Mouse (Mus musculus): Measurements from ENCODE around the gene Adgrv1.
"Not testable (repeated sequence)": the region's sequence is repeated elsewhere in the genome, so short reads cannot be mapped to it uniquely, and the experiment has no call there.

Adgrv1 gene

DNA sequence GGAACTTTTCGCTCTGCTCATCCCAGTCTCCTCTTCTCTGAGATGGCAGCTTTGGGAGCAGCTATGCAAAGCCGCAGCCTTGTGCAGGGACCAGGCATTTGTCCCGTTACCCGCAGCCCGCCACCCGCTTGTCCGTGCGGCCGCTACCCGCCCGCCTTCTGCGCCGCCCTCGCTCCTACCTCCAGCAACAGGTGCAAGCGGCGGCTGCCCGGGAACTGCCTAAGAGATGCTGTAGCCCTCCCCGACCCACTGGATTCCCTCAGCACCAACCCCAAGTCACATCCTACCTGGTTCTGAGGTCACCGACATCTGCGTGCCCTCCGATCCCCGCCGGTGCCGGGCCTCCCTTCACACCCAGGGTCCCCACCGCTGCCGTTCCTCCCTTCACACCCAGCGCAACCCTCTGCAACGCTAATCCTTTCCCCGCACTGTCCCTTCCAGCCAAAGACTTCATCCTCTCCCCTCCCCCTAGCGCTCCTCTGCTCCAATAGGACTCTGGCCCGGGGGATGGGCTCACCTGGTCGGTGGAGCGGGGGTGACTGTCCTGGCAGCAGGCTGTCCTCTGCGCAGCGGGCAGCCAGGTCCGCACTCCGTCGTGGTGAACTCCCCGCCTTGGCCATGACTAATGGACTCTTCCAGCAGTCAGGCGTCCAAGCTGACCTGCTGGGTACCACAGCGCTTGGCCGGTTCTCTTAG lies at the start of gene Adgrv1:
TSS of gene Adgrv1 (minus strand) at position 435 of the 696 bp plus-strand sequence.
- DNase-seq, result peak; percentile 99

DNA sequence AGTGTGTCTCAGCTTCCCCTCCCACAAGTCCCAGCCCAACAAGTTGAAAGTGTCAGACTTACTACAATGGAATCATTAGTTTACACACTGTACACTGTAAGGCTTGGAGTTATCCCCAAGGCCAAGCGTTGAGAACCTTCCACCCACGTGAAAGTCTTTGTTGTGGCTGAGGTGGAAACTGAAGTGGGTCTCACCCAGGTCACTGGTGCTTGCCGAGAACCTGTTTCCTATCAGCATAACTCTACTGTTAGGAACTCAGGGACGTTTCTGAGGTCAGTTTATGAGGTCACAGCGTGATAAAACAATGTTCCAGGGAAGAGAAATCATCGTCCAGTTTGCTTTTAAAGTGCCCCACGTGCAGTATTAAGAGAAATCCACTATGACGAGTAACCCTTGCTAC lies 42.4 kb upstream of the Adgrv1 start:
- DNase-seq, result no peak

DNA sequence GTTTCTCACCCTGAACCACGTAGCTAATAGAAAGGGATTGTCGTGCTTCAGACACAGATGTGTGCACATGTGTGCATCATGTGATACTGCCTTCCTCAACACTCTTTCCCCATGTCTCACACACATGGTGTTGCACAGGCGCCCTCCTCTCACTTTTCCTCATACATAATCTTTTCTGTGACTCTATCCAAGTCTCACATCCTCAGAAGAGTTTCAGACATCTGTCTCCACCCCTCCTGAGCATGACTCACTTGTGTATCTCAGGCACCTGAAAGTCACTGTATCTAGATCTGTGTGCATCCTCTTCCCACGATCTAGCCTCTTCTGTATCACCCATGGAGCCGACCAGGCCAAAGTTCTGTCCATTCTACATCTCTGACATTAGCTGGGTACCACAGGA lies 34.8 kb upstream of the Adgrv1 start:
- no peak for DNase-seq

DNA sequence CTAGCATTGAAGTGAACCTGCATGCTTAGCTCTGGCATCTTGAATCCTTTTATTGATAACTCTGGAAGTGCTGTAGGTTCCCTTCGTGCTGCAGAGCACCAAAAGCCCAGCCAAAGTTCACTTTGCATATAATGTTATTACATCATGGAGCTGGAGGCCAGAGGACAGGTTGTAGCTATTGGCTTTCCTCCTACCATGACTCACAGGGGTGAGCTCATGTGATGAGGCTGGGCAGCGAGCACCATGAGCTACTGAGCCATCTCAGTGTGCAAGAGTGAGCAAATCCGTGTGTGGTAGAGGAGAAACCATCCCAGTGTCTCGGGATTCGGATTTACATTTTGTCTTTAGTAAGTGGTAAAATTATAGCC lies 31.4 kb upstream of the Adgrv1 start:
- DNase-seq, result no peak

DNA sequence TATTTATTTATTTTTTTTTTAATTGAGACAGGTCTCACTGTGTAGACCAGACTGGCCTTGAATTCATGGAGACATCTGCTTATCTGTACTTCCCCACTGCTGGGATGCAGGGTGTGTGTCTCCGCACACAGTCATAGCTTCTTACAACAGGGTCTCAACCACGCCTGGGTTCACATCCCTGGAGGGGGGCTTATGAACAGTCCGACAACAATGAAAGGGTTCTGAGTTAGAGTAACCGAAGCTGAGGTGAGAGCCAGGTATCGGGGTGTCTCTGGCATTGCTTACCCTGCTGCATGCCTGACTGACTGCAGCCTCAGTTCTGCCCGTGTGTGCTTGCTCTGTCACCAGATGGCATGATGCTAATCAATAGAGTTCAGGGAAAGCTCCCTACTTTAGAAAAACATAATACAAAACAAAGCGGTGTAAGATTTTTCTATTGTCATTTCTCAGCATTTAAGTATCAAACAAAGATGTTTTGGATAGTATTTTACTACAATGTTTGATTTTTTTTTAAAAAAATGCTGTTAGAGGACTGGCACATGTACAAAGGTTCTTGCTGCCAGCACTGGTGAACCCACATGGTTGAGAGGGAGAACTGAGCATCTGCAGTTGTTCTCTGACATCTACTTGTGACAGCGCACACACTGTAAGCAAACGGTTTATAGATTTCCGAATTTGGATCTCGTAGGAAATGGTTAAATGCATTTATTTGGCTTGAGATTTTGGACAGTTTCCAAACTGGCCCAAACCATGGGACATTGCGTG lies 30.8 kb upstream of the Adgrv1 start:
- no peak for DNase-seq

DNA sequence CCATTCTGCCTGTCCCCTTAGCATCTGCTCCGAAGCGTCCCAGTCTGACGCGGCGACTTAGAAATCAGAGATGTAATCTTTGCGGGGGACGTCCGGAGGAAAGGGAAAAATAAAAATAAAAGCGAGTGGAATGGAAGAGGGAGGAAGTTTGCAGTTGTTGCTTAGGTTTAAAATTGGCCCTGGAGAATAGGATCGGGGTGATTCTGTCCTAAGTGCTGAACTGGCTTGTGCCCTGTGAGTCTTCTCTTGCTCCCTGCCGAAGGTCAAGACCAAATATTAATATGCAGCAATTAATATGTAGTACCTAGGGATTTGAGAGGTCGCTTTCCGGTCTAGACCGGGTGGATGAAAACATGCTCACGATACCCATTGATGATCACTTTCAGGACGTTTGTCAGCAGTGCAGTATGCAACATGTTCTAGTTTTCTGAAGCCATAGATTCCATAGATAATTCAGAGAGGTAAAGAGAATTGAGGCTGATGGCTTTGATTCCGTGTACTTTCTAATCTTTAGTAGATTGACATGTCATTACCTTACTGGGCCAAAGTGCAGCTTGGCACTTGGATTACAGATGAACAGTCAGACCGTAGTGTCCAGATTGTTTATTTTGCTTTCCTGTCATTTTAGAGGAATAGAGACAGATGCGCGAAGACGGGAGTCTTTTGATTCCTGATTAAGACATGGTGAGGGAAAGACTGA lies 25.2 kb upstream of the Adgrv1 start:
- no peak for DNase-seq

DNA sequence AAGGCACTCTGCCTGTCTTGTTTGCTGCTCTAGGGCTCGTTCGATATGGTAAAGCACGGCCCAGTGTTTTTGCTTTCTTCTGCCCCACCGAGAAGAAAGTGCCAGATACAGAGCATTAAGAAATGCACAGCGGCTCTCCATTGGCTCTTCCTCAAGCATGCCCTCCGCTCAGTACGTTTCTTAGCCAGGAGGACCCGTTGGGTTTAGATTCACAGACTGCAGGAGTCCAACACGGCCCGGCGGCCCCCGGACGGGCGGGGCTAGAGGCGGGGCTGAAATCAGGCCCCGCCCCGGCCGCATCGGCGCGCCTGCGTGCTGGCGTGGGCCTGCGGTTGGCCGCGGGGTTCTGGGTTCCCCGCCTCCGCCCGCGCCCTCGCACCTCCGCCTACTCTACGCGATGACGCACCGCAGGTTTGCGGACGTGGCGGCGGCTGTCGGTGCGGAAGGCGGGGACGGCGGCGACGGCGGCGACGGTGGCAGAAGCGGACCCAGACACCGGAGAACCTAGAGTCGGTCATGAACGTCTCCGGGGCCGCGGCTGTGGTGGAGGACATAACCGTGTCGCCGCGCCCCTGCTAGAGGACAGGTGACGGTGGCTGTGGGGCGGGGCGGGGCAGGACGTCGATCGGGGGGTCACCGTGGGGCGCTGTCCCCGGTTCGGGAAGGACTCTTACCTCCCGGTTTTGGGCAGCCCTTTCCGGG lies 24.5 kb upstream of the Adgrv1 start, which contains the start of gene Lysmd3:
TSS of gene Lysmd3 (plus strand) at position 313 of the 702 bp plus-strand sequence.
- DNase-seq, result peak; percentile 96

DNA sequence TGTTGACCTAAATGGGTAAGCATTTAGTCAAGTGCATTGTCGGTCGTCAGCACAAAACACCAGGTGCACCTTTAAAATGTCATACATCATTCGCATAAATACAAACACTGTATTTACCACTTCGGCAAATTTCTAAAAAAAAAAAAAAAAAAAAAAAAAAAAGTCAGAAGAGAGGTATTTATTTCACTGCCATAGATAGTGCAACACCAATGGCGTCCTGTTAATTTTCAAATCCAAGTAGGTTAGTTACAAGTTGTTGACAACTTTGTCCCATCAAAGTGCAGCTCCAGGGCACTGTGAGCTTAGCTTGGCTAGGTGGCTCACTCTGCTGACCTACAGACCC lies 24.0 kb upstream of the Adgrv1 start:
- no peak for DNase-seq

DNA sequence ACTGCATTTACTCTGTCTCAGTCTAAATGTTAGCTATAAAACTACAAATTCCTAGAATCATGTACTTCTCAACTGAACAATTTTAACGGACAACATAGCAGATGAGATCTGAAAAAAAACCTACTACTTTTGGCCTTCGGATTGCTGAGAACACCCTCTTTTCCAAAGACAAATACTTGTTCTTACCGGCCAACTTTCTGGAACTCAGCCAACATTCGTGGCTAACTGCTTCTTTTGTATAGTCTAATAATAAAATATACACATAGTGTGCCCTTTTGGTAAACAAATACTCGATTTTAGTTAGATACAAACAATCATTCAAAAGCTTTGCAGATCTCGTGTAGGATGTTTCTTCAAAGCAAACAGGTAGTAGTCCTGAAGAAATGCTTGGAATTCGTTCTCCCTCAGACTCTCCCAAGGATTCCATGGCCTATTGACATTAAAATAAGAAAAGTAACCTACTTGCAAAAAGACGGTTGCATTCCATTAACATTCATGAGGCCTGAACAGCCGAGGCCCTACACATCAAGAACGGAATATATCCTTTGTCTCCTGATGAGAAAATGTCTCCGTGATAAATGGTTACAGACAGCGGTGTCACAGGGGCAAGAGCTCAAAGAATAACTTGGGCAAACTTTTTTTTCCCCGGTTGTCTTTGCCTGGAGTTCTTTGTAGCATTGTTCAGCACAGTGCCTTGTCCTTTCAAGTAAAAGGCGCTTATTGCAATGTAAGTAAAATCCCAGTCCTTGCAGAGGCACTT lies 23.3 kb upstream of the Adgrv1 start:
- DNase-seq, result peak; percentile 49

DNA sequence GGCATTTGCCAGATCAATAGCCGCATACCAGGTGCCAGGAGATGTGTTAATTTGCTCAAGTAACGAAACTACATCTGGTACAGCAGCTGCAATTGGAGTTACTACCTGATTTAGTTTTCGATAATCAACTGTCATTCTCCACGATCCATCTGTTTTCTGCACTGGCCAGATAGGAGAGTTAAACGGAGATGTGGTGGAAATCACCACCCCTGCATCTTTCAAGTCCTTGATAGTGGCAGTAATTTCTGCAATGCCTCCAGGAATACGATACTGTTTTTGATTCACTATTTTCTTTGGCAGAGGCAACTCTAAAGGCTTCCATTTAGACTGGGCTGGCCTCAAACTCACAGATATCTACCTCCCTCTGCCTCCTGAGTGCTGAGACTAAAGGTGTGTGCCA lies 17.4 kb upstream of the Adgrv1 start:
- DNase-seq, result not testable (repeated sequence)

DNA sequence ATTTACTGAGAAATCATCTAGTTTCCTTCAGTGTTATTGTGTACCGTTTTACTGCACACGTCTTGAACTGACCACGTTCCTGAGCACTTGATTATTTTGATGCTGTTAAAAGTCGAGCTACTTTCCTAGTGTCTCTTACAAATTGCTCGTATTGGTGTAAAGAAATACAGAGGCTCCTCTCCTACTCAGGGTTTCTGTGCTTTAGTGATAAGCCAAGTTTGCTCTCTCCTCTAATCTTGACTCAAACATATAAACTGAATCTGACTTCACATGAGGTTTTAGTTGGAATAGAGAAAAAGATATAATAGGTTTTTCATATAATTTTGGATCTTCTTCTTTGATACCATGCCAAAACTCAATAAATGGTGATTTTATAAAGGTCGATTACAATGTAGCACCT lies 13.4 kb upstream of the Adgrv1 start:
- no peak for DNase-seq

DNA sequence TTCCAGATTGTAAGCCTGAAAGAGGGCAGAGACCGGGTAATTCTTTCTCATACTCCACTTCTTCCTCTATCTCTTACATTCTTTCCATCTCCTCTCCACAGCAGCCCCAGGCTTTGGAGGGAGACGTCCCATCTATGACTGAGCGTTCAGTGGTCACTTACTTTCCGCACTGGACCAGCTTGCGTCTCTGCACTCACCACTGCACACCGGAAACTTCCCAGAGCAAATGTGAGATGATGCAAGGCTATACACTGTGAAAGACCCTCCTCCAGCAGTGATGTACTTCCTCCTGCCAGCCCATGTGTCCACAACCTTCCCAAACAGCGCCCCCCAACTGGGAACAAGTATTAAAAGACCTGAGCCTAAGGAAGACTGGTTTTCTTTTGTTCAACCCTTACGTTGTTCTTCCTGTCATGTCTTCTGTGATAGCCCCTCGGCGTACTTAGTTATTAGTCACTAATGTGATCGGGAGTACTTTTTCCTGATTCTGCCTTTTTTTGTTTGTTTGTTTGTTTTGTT lies 11.2 kb upstream of the Adgrv1 start:
- DNase-seq, result no peak

DNA sequence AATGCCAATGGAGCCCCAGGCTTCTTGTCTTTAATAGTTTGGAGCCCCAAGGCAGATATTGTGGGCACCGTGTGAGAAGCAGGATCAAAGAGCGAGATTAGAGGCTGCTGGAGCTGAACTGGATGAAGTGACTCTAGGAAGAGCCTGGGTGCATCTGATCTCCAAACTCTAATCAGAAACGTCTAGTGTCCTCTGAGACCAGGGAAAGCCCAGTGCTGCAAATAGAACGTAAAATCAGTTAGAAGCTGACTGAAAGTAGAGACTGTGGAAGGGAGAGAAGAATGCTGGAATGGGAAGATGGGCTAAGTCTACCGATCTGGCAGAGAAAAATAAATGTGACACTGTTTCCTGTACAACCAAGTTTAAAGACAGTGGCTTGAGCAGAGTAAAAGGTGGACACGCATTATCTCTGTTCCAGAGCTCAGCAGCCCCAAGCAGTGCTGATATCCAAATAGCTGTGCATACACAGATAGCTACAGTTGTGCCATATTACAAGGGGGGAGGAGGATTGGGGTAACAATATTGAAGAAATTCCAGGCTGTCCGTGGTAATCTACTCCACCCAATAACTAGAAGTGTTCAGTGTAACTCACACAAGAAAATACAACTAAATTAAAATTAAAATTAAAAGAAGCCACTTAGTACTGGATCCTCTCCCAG lies 9.7 kb upstream of the Adgrv1 start:
- no peak for DNase-seq

DNA sequence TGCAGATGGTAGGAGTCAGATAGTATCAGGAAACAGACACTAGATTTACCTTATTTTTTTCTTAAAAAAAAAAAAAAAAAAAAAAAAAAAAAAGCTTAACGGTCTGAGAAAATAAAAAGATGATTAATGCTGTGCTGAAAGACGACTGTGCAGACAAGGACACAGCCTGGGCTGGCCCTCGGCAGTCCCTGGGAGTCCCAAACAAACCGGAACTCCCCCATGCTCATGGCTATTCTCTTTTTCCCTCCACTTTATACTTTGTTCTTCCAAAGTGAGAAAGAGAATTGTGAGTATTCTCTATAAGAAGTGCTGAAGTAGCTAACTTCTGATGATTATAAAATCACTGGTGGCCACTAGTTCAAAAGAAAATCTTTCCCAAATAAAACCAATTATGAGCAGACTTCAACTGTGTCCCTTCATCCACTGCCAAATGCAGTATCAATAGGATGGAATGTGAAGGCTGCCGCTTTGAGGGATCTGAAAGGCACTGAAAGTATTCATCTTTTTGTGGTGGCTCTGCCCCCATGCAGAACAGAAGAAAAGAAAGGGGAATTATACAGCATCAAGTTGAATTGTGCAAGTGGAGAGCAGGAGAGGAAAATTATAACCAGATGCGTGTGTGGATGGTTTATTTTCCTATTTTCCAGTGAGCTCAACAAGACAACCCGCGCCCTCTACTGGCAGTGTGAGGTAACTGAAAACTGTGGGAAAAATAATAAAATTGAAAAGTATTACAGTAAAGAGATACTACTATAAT lies 8.5 kb upstream of the Adgrv1 start:
- DNase-seq, result peak; percentile 78

DNA sequence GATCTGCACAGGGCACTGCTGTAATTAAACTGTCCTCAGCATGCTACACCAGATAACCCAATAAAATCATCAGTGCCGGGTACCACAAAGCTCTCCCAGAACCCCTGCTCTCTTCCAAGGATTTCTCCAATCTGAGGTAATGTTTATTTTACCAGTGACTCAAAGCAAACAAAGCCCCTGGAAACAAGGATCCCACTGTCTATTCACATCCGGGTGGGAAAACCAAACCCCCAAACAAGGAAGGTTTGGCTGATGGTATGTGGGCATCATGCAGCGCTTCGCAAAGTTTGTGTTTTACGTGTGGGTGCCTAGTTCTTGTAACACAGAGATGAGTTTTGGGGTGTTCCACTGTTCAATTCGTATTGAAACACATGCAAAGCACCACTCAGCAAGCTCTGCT lies 7.9 kb upstream of the Adgrv1 start:
- DNase-seq, result no peak

DNA sequence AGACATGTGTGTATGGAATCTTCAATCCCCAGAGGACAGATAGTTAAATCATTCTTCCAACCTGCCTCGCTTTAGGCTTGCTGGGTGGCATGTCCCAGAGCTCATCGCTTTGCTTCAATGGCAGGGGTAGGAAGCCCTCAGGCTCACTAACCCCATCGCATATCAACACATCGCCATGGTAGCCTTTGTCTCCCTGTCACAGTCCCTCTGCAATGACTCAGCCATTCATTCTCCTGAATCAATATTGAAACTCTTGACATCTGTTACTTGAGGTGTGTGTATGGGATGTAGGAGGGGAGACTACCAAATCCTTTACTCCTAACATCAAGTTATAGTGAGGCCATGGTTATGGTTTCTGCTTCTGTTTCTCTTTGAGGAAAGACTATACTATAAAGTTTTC lies 6.7 kb upstream of the Adgrv1 start:
- DNase-seq, result no peak

DNA sequence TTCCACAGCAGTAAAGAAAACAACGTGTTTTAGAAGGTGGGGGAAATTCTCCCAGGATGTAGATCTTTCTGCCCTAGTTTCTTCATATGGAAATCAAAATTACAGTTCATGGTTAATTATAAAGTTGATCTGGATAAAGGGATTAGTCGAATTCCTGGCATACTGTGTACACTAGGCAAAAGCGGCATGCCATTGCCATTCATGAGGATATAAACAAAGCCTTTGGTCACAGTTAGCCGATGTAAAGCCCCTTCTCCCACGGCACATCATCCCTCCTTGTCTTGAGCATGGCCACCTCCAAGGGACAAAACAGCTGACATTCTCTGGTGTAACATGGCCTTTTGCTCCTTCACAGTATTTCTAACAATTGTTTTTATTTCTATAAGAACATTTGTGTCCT lies 2.4 kb downstream of the Adgrv1 start:
- DNase-seq, result peak; percentile 40

DNA sequence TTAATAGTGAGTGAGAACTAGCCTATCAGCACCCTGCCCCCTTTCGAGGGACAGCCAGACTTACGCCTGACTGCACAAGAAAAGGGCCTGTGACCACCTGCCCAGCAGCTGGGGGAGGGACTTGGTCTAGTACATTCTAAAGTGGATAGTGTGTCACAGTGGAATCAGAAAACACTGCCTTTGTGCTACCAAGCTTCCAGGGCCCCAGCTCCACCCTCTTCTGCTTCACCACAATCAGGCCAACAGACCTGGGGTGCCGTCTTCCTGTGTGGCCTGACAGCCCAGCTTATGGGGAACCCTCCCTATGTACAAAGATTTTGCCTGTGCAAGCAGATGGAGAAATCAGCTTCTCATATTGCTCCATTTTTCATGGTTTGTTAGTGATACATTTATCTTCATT lies 3.6 kb downstream of the Adgrv1 start:
- DNase-seq, result peak; percentile 93

DNA sequence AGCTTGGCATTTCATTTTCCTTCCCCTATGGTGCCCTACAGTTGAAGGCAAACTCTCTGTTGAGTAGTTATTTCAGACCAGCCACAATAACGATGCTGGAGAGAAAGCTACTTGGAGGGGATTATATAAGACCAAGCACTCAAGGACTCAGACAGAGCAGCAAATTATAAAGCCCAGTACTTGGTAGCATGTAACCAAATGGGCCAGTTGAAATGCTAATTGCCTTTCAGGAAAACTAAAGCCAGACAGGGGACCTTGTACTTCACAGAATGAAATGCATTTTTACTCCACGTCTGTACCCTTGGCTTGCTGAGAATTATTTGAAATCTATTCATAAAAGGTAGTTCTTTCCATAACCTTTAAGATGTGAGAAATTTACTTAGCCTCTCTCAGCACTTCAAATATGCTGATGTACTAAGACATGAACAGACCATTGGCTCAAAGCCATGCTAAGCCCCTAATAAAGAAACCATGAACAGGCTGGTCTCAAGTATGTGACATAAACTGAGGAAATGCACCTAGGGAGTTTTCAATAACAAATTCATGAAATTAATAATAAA lies 4.2 kb downstream of the Adgrv1 start:
- peak; percentile 53 for DNase-seq

DNA sequence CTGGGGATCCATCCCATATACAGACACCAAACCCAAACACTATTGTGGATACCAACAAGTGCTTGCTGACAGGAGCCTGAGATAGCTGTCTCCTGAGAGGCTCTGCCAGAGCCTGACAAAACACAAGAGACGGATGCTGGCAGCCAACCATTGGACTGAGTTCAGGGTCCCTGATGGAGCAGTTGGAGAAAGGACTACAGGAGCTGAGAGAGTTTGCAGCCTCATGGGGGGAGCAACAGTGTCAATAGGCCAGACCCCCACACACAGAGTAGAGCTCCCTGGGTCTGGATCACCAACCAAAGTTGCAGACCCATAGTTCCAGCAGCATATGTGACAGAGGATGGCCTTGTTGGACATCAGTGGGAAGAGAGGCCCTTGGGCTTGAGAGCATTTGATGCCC lies 5.1 kb downstream of the Adgrv1 start:
- DNase-seq, result not testable (repeated sequence)

DNA sequence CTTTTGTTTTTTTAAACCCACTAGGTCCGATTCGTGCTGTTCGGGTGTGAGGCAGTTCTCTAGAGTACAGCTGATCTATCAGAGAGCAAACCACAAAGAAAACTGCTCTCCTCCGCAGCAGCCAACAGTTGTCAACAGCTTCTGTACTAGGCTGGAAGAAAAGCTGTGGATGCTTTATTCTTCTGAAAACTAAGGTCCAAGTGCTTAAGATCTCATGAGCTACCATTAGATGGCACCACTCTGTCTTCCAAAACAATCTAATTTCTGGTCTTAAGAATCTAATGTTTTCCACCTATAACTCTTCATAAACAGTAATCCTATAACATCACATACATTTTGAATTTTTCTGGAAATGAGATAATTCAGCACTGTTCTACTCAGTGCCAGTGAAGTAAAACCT lies 22.6 kb downstream of the Adgrv1 start:
- DNase-seq, result no peak

Data from retina, postnatal 1 day (tissue).